Mouse (Mus musculus) left cerebral cortex, postnatal 14 days (tissue): ENCODE measurements at regions not wholly inside any gene's neighbourhood (a gene's known extent, or its start where the extent isn't known, plus 50 kb on each side); places are given as distances from the start of the nearest gene placed in this dataset.

ENCODE experiments used
- DNase-seq, 2 experiments: peaks; one replicate each; pipeline ENCODE4 v3.0.0; 2021 to 2022; ENCODE audit warnings: low spot score in 2 of 2, mixed read lengths in 1 of 2
- intact Hi-C: fragments of 180-260 bp; cut with DNase I; formaldehyde crosslinking; loops from one replicate; pipeline ENCODE4 v1.15.1; 2025

DNA sequence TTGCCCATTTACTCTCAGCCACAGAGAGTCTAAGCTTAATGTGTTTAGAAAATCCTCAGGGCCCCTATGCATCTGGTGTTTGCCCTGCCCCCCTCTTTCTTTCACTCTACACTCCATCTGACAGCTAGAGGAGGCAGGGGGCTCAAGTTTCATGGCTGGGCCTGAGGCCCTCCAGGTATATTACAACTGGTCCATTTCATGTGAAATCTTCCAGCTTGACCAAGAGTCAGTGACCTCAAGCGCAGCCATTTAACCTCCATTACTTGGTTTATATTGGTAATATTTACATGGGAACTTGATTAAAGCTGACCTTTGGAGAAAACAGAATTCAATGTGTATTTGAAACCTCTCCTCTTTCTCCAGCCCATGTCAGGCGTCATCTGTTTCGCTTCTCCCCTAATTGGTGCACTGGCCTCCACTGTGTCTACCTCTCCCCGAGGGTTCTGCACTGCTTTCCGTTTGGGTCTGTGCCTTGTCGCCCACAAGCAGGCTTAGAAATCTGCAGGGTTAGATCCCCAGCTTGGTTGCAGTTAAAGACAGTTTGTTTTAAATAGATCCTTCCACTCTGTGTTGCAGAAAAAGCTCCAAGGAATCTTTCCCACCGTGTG, 327.6 kb upstream of the Npvf start:
- DNase-seq: no peak

DNA sequence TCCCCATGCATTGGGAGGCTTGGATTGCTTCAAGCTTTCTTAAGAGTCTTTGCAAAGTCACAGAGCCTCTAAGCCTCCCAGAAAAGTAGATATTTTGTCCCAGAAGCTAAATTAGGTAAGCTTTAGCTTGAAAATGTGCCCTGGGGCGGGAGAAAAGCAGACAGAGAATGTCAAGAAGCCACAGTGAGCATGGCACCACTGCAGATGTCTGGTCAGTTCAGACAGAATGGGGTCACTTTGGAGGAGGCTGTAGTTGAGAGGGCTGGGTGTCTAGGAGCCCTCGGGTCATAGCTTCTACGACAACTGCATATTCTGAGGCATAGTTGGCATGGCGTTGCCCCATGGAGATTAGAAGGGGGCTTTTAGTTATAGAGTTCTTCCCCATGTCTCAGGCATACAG, 328.6 kb upstream of the Npvf start:
- intact Hi-C loops: no loop called here
- no peak for DNase-seq

More for the DNA sequence above, 327.6 kb upstream of the Npvf start:
- intact Hi-C loops: no loop called here

DNA sequence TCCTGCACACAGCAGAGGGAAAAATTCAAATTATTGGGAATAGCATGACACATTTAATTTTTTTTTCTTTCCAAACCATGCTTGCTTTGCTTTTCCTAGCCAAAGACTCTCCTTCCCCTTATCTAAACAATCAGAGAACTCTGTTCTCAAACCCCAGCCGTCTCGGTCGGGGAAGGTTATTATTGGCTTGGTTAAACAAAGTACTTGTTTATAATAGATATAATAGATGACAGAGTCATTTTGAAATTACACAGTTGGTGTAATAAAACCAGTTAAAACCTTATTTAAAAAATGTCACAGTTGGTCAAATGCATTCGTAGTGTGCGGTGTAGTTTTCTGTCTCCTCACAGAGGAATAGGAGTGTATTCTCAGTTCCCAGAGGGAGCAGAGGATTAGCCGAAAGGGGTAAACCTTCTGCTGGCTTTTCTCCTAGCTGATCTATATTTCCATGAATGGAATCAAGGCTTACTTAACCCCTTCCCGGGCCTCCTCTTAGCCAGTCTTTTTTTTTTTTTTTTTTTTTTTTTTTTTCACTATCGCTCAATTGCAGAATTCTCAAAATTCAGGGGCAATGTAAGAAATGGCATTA, 329.4 kb upstream of the Npvf start:
- no peak for DNase-seq
- intact Hi-C loops: no loop called here

DNA sequence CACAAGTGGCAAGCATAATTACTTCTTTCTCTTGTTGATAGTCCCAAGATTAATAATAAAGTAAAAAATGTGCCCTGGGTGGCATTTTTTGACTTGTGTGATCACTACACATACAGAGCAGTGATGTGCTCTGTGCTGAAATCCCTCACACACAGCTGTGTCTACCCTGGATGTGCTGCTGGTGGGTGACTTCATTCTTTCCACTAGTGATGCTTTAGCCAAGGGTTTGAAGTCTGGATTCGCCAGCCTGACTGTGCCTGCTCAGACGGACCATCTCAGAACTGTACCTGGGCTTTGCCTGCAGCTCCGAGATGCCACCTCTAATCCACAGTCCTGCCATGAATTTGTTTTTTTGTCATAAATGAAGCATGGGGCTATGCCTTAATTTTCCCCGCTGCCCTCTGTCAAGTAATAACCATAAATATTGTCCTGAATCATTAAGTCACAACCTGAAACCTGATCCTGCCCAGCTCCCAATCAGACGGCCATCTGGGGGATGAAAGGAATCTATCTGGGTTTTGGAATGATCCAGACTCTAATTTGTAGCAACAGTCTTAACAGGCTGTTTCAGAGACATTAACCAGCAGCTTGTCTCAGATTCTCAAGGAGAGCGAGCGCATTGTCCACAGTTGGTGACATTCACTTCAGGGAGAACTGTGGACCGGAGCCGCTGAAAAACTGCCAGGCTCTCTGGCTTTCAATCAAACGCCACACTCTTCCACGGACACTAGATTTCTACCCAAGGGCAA, 330.1 kb upstream of the Npvf start:
- DNase-seq: no peak
- intact Hi-C loops: no loop called here

DNA sequence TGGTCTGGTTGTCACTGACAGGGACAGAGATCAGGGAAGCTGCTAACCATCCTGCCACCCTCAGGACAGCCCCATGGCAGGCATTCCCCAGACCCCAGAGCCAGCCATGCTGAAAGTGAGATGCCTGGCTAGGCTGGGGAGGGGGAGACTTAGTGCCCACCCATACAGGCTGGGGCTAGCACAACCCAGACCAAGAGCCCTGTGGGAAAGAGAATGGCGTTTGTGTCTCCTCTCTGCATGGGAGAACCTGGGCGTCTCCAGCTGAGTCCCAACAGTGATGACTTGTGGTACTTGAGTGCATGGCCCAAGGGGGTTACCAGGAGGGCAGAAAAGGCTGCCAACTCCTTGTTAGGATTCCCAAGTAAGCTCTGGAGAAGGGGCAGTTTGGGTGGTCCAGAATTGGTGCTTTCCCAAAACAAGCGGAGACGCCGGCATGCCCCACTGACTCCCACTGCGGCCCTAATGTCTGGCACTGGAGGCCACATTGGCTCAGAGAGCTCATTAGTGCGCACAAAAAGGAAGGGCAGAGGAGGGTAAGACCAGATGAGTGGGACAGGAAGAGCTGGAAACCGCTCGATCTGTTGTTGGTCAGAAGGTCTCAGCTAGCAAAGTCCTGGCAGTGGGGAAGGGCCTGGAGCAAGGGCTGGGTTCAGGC, 332.2 kb upstream of the Npvf start:
- intact Hi-C loops: no loop called here
- no peak for DNase-seq

DNA sequence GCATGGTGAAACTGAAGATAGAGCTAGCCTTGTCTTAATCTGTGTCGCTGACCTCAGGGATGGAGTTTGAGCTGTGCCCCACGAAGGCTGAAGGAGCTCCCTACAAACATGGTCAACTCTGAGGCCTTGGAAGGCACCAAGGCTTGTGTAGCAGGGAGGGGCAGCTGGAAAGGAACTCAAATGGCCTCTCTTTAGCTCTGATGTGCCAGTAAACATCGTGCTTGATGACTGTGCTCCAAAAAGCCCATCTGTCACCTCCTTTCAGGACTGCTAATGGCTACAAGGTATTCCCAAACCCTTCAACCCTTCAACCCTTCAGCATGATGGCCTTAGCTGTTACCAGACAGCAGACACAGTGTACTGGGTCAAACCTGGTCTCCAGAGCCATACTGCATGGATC, 334.3 kb upstream of the Npvf start:
- no peak for DNase-seq
- intact Hi-C loops: no loop called here

DNA sequence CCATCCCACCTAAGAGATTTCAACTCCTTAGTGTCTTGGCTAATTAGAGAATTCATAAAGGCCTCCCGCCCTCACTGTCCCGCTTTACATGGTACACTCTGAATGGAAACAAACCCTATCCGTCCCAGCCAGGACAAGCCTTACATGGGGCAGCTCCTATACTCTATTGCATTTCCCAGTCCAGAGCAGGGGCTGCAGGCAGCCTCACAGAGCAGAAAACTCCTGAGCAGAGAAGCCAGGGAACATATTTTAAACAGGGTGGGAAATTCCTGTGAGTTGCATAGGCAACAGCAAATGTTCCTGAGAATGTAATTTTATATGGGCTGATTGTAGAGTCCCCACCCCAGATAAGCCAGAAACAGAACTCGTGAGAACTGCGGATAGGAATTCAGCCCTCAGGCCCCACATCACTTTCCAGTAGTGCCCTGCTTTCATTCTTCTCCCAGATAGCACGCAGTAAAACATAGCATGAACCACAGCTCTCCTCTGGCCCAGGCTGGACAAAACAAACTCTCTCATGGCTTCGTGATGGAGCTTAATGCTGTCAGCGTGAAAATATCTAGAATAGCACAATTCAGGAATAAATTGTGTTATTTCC, 337.4 kb upstream of the Npvf start:
- intact Hi-C loops: no loop called here

DNA sequence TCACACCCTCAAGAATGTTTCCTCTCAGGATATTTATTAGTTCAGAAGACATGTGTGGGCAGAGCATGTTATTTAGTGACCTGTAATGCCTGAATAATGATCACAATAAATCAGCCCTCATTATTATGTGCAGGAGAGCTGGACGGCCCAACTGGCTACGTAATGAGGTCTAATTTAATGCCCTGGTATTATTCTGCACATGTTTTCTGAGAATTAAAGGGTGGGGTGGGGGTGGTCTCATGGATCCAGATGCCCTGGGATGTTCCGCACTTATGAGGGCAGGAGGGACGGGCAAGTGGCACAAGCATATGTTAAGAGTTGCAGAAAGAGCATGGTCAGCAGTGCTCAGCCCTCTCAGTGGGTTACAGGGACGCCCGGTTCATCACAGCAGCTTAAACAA, 339.7 kb upstream of the Npvf start:
- no peak for DNase-seq
- intact Hi-C loops: no loop called here

More for the DNA sequence above, 337.4 kb upstream of the Npvf start:
- no peak for DNase-seq

DNA sequence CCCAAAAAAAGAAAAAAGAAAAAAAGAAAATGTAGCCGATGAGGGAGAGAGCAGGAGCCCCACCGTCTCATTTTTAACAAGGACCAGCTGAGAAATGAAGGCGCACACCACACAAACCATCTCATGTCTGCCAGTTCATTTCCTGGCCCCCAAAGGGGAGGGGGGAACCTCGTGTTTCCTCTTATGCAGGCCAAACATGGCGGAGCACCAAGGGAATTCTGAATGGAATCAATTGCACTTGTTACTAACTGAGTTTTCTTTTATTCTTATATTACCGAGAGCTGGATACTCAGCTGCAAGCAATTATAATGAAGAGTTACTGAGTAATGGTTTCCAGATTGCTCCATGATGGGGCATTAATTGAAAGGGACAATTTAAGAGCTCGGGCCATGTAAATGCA, 348.5 kb upstream of the Npvf start:
- intact Hi-C loops: loop anchor here (1.0 kb wide), 1 partner anchor 15 kb away; no protein-coding TSS in a partner anchor
- no peak for DNase-seq

DNA sequence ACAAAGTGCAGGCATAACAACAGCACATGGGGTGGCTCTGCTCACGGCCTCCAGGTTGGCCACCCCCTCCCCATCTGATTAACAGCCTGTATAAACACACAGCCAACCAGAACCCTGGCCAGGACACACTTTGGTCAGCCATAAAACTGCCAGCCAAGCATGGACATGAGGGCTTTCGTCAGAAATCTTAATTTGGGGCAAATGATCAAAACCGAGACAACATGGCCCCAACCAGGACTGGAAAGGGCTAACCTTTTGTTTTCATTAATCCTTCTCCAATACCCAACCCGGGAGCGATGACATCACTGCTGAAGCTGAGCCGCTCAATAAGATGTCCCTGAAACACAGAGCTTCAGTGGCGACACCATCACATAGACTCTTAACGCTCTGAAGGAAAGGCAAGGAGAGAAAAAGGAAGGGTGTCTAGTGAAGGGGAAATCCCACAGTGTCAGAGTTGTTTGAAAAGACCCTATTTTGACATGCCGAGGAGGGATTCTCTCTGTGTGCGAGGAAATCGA, 351.9 kb upstream of the Npvf start:
- no peak for DNase-seq
- intact Hi-C loops: no loop called here

DNA sequence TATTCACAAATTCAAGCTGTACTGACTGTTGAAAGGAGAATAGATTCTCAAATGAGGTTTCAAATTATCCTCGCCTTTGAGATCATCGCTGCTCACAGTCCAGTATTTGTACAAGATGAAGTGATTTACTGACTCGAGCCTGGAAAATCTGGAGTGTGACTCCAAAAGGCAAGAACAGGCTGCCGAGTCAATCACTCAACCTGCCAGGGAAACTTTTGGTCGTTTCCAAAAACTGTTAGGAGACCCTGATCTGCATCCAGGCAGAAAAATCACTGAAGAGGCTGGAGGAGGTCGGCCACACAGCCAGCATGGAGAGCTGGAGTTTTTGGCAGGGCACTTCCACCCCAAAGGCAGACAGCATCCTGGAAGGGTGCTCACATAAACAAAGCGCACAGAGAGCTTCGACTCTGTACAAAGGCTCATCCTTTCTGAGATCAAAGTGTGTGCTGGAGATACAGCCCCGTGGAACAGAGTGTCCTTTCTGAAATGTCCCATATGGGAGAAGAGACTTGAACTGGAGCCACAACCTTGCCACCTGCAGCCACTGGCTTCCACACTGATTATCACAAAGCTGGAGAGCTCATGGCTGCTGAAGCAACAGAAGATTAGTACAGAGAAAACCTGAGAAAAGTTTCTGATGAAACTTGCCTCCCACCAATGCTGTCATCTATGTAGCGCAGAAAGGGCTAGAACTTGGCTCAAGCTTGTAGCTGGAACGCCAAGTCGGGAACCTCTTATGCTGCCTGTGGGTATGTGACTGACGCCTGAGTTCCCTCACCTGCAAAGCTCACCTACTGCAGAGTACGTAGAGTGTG, 355.5 kb upstream of the Npvf start:
- intact Hi-C loops: no loop called here
- DNase-seq: no peak

DNA sequence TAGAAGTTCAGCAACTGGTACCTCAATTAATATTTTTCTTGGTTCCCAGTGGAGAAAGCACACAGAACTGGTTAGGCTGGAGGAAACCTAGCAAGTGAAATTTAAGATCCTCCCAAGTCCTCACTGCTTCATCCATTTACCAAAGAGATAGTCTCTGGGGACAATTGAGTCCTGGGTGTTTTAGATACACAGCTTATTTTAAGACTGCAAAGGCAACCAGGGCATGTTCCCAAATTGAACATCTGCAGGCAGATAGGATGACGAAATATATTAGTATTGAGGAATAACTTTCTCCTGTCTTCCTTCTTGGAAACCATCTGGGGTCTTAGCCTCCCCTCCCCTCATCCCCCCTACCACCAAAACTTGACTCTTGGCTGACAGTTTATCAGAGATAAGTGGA, 356.3 kb upstream of the Npvf start:
- no peak for DNase-seq
- intact Hi-C loops: no loop called here

DNA sequence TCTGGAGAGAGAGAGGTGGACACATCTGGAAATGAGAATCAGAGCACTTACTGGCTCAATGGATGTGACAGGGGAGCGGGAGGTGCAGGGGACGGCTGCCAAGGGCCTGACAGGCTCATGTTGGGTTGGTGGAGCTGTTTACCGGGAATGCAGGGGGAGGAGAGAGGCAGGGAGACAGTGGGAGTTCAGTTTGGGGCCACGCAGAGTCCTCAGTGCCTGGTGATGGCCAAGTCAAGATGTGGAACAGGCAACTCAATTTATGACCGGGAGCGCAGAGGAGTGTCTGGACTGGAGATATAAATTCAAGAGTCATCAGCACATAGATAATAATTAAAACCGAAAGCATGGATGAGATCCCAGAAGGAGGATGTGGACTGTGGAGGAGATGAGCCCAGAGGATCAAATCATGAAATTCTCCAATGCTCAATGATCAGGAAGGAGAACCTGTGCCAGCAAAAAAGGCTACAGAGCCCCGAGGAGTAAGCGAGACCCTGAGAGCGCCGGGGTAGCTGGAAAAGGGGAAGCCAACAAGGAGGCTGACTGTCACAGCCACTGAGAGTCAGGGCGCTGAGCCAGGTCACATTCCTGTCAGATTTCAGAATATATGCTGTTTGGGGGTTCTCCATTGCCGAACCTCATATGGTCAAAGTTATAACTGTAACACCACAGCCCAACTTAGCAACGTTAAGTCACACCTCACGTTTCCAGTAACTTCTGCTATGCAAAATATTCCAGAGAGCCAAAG, 358.0 kb upstream of the Npvf start:
- intact Hi-C loops: no loop called here
- DNase-seq: no peak

DNA sequence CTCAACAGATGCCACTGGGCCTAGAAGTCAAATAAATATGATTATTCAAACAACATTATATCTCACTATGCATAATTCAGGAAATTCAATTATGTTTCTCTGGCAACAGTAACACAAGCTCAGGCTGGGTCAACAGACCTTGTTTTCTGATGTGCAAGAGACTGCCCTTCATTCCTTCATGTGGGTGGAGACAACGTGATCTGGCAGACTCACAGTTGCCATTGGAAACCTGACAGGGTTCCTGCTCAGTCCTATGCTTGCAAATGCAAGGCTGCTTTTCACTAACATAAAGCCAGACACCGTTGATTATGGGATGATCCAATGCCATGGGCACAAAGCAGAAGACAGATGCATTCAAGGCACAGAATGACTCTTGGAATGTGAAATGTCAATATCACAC, 361.5 kb upstream of the Npvf start:
- peak; percentile 37 to 79 for DNase-seq
- intact Hi-C loops: no loop called here

DNA sequence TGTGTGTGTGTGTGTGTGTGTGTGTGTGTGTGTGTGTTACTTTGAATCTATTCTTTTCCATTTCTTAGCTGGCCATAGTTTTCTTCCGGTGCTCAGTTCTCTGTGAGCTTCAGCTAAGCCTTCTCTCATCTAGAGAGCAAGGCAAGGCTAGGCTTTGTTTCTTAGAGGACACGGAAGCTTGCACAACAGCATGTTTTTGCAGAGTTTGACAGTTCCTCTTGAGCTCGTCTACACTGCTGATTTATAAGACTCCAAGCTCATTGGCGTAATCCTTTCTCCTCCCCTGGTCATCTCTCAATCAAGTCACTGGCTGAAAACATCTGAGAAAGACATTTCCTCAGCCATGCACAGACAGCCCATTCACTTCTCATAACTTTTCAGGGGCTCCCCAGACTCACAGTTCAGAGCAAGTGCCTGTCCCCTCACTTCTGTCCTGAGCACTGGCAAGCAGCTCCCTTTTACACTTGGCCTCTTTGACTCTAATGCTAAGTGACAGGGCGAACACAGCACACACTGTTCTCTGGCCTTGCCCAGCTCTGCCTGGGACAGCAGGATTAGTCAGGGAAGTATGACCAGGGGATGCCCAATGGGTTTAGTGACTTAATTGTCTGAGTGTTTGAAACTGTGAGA, 362.3 kb upstream of the Npvf start:
- intact Hi-C loops: no loop called here
- peak in 1 of 2 experiments; percentile 20 for DNase-seq

DNA sequence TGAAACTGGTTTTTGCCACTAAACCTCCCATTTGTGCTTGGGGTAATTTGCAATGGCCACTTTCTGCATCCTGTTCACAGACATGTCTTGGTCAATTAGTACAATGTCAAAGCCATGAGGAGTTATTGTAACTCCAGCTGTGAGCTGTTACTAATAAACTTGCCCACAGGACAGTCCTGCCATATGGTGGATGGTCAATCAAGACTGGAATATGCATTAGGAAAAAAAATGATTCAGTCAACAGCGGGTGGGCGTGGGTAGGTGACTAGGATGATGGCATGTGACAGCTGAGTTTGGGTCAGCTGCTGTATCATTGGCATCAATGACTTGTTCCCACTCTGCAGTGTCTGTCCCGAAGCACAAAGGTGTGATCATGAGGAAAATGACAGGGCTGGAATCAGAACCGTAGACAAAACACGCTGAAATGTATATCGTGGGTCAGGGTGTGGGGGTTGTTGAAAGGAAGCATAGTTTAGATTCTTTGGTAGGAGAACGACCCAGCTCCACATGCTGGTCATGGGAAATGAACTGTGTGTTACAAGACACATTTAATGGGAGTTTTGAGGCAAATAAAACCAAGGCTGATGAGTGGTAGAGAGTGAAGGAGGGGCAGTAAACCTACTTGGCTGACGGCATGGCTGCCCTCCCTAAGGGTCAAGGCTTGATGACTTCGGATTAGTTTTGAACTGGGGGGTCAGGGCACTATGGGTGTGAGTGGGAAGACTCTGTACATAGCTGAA, 363.2 kb upstream of the Npvf start:
- DNase-seq: no peak
- intact Hi-C loops: no loop called here

DNA sequence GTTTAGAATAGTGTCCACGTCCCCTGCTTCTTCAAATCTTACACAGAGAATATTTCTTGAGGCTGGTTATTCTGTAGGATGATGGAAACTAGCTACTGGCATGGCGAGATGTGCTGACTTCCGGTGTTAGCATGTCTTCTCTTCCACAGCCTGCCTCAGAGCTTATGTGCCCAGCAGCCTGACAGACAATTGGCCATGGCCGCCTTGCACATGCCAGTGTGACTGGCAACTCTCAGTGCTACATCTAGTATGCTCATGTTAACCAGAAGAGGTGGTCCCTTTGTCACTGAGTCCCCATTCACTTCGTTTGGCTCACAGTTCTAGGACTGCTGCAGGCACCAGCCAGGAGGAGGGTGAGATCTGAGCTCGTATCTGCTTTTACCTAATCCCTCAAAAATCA, 367.0 kb upstream of the Npvf start:
- intact Hi-C loops: no loop called here
- no peak for DNase-seq
